Mouse (Mus musculus) ES-E14 (cell line): ENCODE results near the gene Zfp975. TPM values are rescaled to one million over a fixed set of nuclear protein-coding genes. Genes with fewer than 3 reads are reported as not detected.
"Not testable (repeated sequence)": the region's sequence is repeated elsewhere in the genome, so short reads cannot be mapped to it uniquely, and the experiment has no call there.

Source experiments
- DNase-seq: peaks from one replicate; pipeline ENCODE4 v3.0.0-alpha.2; 2013; ENCODE audit warnings: low read depth, low spot score
- H3K27ac ChIP-seq: 2 replicates; pipeline ENCODE4 v1.5.1; 2012; ENCODE audit warnings: low read depth, mild to moderate bottlenecking, low read length, moderate library complexity, mixed read lengths; ENCODE audit not compliant: poor library complexity, insufficient read depth, severe bottlenecking
- H3K36me3 ChIP-seq: 2 replicates; pipeline ENCODE4 v1.6.1; 2012; ENCODE audit warnings: mild to moderate bottlenecking, low read length, moderate library complexity, mixed read lengths; ENCODE audit not compliant: control insufficient read depth, poor library complexity, insufficient read depth, severe bottlenecking
- H3K4me1 ChIP-seq, 2 experiments: fragments of 150-350 bp in 1 of 2; sonication (generic) in 1 of 2; 2 replicates each; pipeline ENCODE4 v1.6.1; 2012; ENCODE audit warnings: low read length in 2 of 2, mild to moderate bottlenecking in 1 of 2, mixed read lengths in 1 of 2; ENCODE audit not compliant: control insufficient read depth in 2 of 2, insufficient read depth in 2 of 2, poor library complexity in 1 of 2
- H3K4me3 ChIP-seq, 2 experiments: fragments of 150-350 bp in 1 of 2; sonication (generic) in 1 of 2; 2 replicates each; pipeline ENCODE4 v1.5.1; 2012; ENCODE audit warnings: low read length in 2 of 2, low read depth in 1 of 2, mild to moderate bottlenecking in 1 of 2, mixed read lengths in 1 of 2; ENCODE audit not compliant: insufficient read depth in 1 of 2, poor library complexity in 1 of 2, severe bottlenecking in 1 of 2
- H3K9ac ChIP-seq: 2 replicates; pipeline ENCODE4 v1.6.1; 2012; ENCODE audit warnings: low read depth, mild to moderate bottlenecking, low read length, mixed read lengths; ENCODE audit not compliant: poor library complexity, insufficient read depth, severe bottlenecking
- H3K9me3 ChIP-seq: fragments of 150-350 bp; sonication (generic); 2 replicates; pipeline ENCODE4 v1.6.1; 2012; ENCODE audit warnings: low read depth, mild to moderate bottlenecking, low read length; ENCODE audit not compliant: control insufficient read depth, insufficient read depth
- CHD2 ChIP-seq: IDR thresholded peaks from 2 replicates; pipeline ENCODE4 v1.6.1; 2014; ENCODE audit warnings: mild to moderate bottlenecking, low read depth, low read length, inconsistent platforms
- HCFC1 ChIP-seq: IDR thresholded peaks from 2 replicates; pipeline ENCODE4 v1.6.1; 2012; ENCODE audit warnings: low read length, inconsistent platforms, borderline replicate concordance; ENCODE audit not compliant: insufficient read depth
- ZNF384 ChIP-seq: IDR thresholded peaks from 2 replicates; pipeline ENCODE4 v1.6.1; 2012; ENCODE audit warnings: low read depth, low read length, inconsistent platforms
- in situ Hi-C, 2 experiments: fragments of 600-800 bp; cut with MboI; formaldehyde crosslinking; loops; one replicate each; pipeline ENCODE4 v1.15.1; 2025; ENCODE audit warnings: low sequenced_read_pairs in 2 of 2, inconsistent platforms in 1 of 2; ENCODE audit not compliant: unreplicated experiment in 2 of 2
- total RNA-seq: library from RNA; depleted of rRNA; stranded (reverse); fragments of 300-350 nt; gene quantifications from 2 replicates; pipeline ENCODE4 v1.2.3, GENCODE M21; 2012; rRNA removed

Zfp975 gene
- total RNA-seq = 21.2 and 22.9 TPM in 2 replicates

GRCm38 (mm10) chr7:42692362-42693158, at the start of gene Zfp975:
Gene Zfp975 (minus strand): TSS chr7:42692742.
- DNase-seq = peak; percentile 54
- H3K4me1 ChIP-seq, in situ Hi-C loops, H3K36me3 ChIP-seq, H3K27ac ChIP-seq, H3K9me3 ChIP-seq: not testable (repeated sequence)
- Histone ChIP-seq H3K4me3 (peak within 1 kb of the TSS; percentile 81 to 96), H3K9ac (peak within 1 kb of the TSS; percentile 84)

GRCm38 (mm10) chr7:42738536-42739210, 46.1 kb upstream of the Zfp975 start:
- H3K9me3 ChIP-seq = no peaks in the 10 kb centered on the region
- in situ Hi-C loops = no loop called here
- H3K4me3 ChIP-seq = peak overlapping the region; percentile 59 to 84

GRCm38 (mm10) chr7:42726917-42727316, 34.4 kb upstream of the Zfp975 start, which contains the start of gene Gm17067:
Gene Gm17067 (minus strand): TSS chr7:42727017.
- H3K4me3 ChIP-seq, H3K9ac ChIP-seq, DNase-seq, H3K27ac ChIP-seq, H3K4me1 ChIP-seq, in situ Hi-C loops, H3K9me3 ChIP-seq, H3K36me3 ChIP-seq: not testable (repeated sequence)

More at GRCm38 (mm10) chr7:42738536-42739210, 46.1 kb upstream of the Zfp975 start:
- H3K27ac ChIP-seq = peak overlapping the region; percentile 65
- TF ChIP-seq ZNF384 = no peak
- TF ChIP-seq HCFC1 = no peak
- 0 out of 2 replicates have a peak, but pooled peaks have one; percentile 36 for TF ChIP-seq CHD2
- DNase-seq = peak; percentile 63
- peaks cover 2% of the 10 kb centered on the region; the same call in 1 of the 2 replicates for H3K36me3 ChIP-seq
- peak overlapping the region; percentile 82 for H3K9ac ChIP-seq
- H3K4me1 ChIP-seq = no peaks in the 10 kb centered on the region

GRCm38 (mm10) chr7:42693251-42693650, 709 bp upstream of the Zfp975 start:
- peak overlapping the region; percentile 84; the same call in 1 of the 2 replicates for H3K9ac ChIP-seq
- H3K27ac ChIP-seq, H3K9me3 ChIP-seq, DNase-seq, H3K36me3 ChIP-seq, H3K4me1 ChIP-seq, in situ Hi-C loops: not testable (repeated sequence)
- peak overlapping the region; percentile 81 to 96; a peak in 3 of 4 replicates for H3K4me3 ChIP-seq

GRCm38 (mm10) chr7:42680081-42680480, 12.5 kb downstream of the Zfp975 start:
- in situ Hi-C loops, DNase-seq, H3K9me3 ChIP-seq, H3K36me3 ChIP-seq, H3K4me3 ChIP-seq, H3K4me1 ChIP-seq: not testable (repeated sequence)
- Histone ChIP-seq H3K27ac (peak overlapping the region; percentile 99), H3K9ac (peak overlapping the region; percentile 43; the same call in 1 of the 2 replicates)

- not testable (repeated sequence) for H3K4me1 ChIP-seq, H3K4me3 ChIP-seq, H3K9me3 ChIP-seq, H3K36me3 ChIP-seq, H3K9ac ChIP-seq
- peak; percentile 55 for DNase-seq
- H3K27ac ChIP-seq = peak overlapping the region; percentile 99
- in situ Hi-C loops = loop anchor here in 1 of 2 experiments (10.0 kb wide), 1 partner anchor 65 kb away; no protein-coding TSS in a partner anchor
These were observed 12.9 kb downstream of the Zfp975 start for GRCm38 (mm10) chr7:42679646-42680045.
